Mouse (Mus musculus) liver, embryonic 12.5 days (tissue): Measurements from ENCODE around the gene Rps26. TPM values are rescaled to one million over a fixed set of nuclear protein-coding genes. Genes with fewer than 3 reads are reported as not detected.
A peak's percentile ranks its signal among the peaks of the same experiment; 100 is the strongest.

Experiments used
- ATAC-seq: fragments of 200-750 bp; cut with Nextera tagmentation; 2 replicates; pipeline ENCODE4 v1.8.0; 2017; ENCODE audit warnings: moderate number of reproducible peaks, mild to moderate bottlenecking, moderate library complexity
- H3K27ac ChIP-seq: fragments of 300-500 bp; sonication (generic); 2 replicates; pipeline ENCODE4 v1.5.1; 2016; ENCODE audit warnings: mild to moderate bottlenecking
- H3K27me3 ChIP-seq: fragments of 300-500 bp; sonication (generic); replicated peaks from 2 replicates; pipeline ENCODE4 v1.6.1; 2016; ENCODE audit warnings: mild to moderate bottlenecking, moderate library complexity
- H3K36me3 ChIP-seq: fragments of 300-500 bp; sonication (generic); 2 replicates; pipeline ENCODE4 v1.6.1; 2016; ENCODE audit warnings: mild to moderate bottlenecking, moderate library complexity
- H3K4me1 ChIP-seq: fragments of 300-500 bp; sonication (generic); 2 replicates; pipeline ENCODE4 v1.6.1; 2016
- H3K4me2 ChIP-seq: fragments of 300-500 bp; sonication (generic); 2 replicates; pipeline ENCODE4 v1.6.1; 2016; ENCODE audit warnings: mild to moderate bottlenecking, moderate library complexity
- H3K4me3 ChIP-seq: fragments of 300-500 bp; sonication (generic); 2 replicates; pipeline ENCODE4 v1.5.1; 2016; ENCODE audit warnings: mild to moderate bottlenecking, moderate library complexity
- H3K9ac ChIP-seq: fragments of 300-500 bp; sonication (generic); 2 replicates; pipeline ENCODE4 v1.6.1; 2016; ENCODE audit warnings: mild to moderate bottlenecking, moderate library complexity
- H3K9me3 ChIP-seq: fragments of 300-500 bp; sonication (generic); replicated peaks from 2 replicates; pipeline ENCODE4 v1.6.1; 2016; ENCODE audit warnings: mild to moderate bottlenecking, moderate library complexity
- WGBS: fragments of 180-500 bp; shearing (Covaris S2); methylation state at CpG from one replicate; pipeline ENCODE4 v1.1.7; 2016; ENCODE audit not compliant: insufficient replicate concordance; 5-methylcytosine and 5-hydroxymethylcytosine counted together
- polyA plus RNA-seq: library from polyadenylated mRNA; unstranded; fragments of >200 nt; fragmentation: Nextera tagmentation; extraction: Ambion mirVana; gene quantifications from 2 replicates; pipeline ENCODE4 v1.2.1, GENCODE M21; 2016

Rps26 gene
- polyA plus RNA-seq, 1 experiment from 2014 or later = 561 TPM

GRCm38 (mm10) chr10:128591436-128591835 is 35.1 kb downstream of the Rps26 start:
- Histone ChIP-seq H3K36me3 (no peaks in the 10 kb centered on the region), H3K9me3 (no peaks in the 10 kb centered on the region), H3K27ac (no peak overlapping the region), H3K9ac (no peak overlapping the region), H3K27me3 (peaks cover 70% of the 10 kb centered on the region), H3K4me3 (no peak overlapping the region), H3K4me1 (peaks cover 47% of the 10 kb centered on the region), H3K4me2 (no peak overlapping the region)
- 39% methylated on average over 6 of the region's 6 CpGs for WGBS
- no peak for ATAC-seq

DNA sequence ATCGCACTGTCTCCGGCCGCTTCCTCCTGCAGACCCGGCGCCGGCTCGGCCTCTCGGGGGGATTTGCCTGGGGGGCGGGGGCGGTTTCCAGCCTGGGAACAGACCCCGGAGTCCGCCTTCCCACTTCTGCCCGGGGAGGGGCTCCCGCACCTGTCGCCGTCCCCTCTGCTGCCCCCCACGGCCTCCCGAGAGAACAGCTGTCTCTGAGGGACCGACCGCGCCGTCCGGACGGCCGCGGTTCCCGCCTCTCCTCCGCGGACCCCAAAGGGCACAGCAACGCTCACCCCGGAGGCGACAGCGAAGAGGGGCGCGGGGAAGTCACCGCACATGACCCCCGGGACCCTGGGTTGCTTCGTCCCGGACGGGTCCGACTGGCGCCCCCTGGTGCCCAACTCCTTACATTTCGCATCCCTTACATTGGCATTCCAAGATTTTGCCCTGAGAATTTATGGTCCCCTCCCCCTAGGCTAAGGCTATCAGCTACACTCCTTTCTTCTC is 36.3 kb downstream of the Rps26 start:
- Histone ChIP-seq H3K4me2 (peak overlapping the region; percentile 98), H3K27ac (no peak overlapping the region), H3K4me1 (peaks cover 47% of the 10 kb centered on the region), H3K9me3 (no peaks in the 10 kb centered on the region), H3K36me3 (no peaks in the 10 kb centered on the region), H3K4me3 (peak overlapping the region; percentile 68), H3K9ac (peak overlapping the region; percentile 55), H3K27me3 (peaks cover 77% of the 10 kb centered on the region)
- peak; percentile 16 for ATAC-seq
- under 1% methylated on average over 41 of the region's 43 CpGs for WGBS

- Histone ChIP-seq H3K27ac (no peak within 1 kb of the TSS), H3K9ac (peak within 1 kb of the TSS; percentile 55)
- ATAC-seq = 0 out of 2 replicates have a peak, but pooled peaks have one; percentile 26
Observed at GRCm38 (mm10) chr10:128589464-128590192, 36.9 kb downstream of the Rps26 start, which contains the start of gene Erbb3. TSS of gene Erbb3 (minus strand) at chr10:128589652.

GRCm38 (mm10) chr10:128588775-128589463 is 37.6 kb downstream of the Rps26 start:
- peaks cover 47% of the 10 kb centered on the region for H3K4me1 ChIP-seq
- H3K9me3 ChIP-seq = no peaks in the 10 kb centered on the region
- H3K9ac ChIP-seq = peak overlapping the region; percentile 45
- ATAC-seq = no peak
- H3K4me2 ChIP-seq = peak overlapping the region; percentile 98
- H3K36me3 ChIP-seq = no peaks in the 10 kb centered on the region
- H3K27me3 ChIP-seq = peaks cover 82% of the 10 kb centered on the region
- WGBS = 4% methylated on average over 23 of the region's 23 CpGs
- no peak overlapping the region for H3K27ac ChIP-seq
- H3K4me3 ChIP-seq = peak overlapping the region; percentile 68

More at GRCm38 (mm10) chr10:128589464-128590192, 36.9 kb downstream of the Rps26 start, which contains the start of gene Erbb3:
- peak within 1 kb of the TSS; percentile 98 for H3K4me2 ChIP-seq
- H3K9me3 ChIP-seq = no peaks in the 10 kb centered on the region
- H3K4me1 ChIP-seq = peaks cover 47% of the 10 kb centered on the region
- peaks cover 78% of the 10 kb centered on the region for H3K27me3 ChIP-seq
- H3K4me3 ChIP-seq = peak within 1 kb of the TSS; percentile 68
- WGBS = under 1% methylated on average over 43 of the region's 43 CpGs
- H3K36me3 ChIP-seq = no peaks in the 10 kb centered on the region

- peaks cover 47% of the 10 kb centered on the region for H3K4me1 ChIP-seq
- ATAC-seq = no peak
- no peaks in the 10 kb centered on the region for H3K36me3 ChIP-seq
- no peak overlapping the region for H3K9ac ChIP-seq
- no peak overlapping the region for H3K4me3 ChIP-seq
- 27% methylated on average over 1 of the region's 1 CpGs for WGBS
- no peaks in the 10 kb centered on the region for H3K9me3 ChIP-seq
- peaks cover 84% of the 10 kb centered on the region for H3K27me3 ChIP-seq
- peak overlapping the region; percentile 98 for H3K4me2 ChIP-seq
- H3K27ac ChIP-seq = no peak overlapping the region
Observed at GRCm38 (mm10) chr10:128588136-128588535, 38.4 kb downstream of the Rps26 start.

GRCm38 (mm10) chr10:128587697-128588096 is 38.9 kb downstream of the Rps26 start:
- ATAC-seq = no peak
- Histone ChIP-seq H3K4me1 (peaks cover 44% of the 10 kb centered on the region), H3K4me2 (peak overlapping the region; percentile 98), H3K27me3 (peaks cover 88% of the 10 kb centered on the region), H3K4me3 (no peak overlapping the region), H3K27ac (no peak overlapping the region), H3K36me3 (no peaks in the 10 kb centered on the region), H3K9me3 (no peaks in the 10 kb centered on the region), H3K9ac (no peak overlapping the region)
- WGBS = 43% methylated on average over 8 of the region's 8 CpGs

GRCm38 (mm10) chr10:128587120-128587519 is 39.4 kb downstream of the Rps26 start:
- no peaks in the 10 kb centered on the region for H3K9me3 ChIP-seq
- H3K36me3 ChIP-seq = no peaks in the 10 kb centered on the region
- 47% methylated on average over 4 of the region's 4 CpGs for WGBS
- no peak overlapping the region for H3K4me3 ChIP-seq
- ATAC-seq = no peak
- H3K27me3 ChIP-seq = peaks cover 91% of the 10 kb centered on the region
- no peak overlapping the region for H3K9ac ChIP-seq
- peaks cover 38% of the 10 kb centered on the region for H3K4me1 ChIP-seq
- no peak overlapping the region for H3K4me2 ChIP-seq
- H3K27ac ChIP-seq = no peak overlapping the region

DNA sequence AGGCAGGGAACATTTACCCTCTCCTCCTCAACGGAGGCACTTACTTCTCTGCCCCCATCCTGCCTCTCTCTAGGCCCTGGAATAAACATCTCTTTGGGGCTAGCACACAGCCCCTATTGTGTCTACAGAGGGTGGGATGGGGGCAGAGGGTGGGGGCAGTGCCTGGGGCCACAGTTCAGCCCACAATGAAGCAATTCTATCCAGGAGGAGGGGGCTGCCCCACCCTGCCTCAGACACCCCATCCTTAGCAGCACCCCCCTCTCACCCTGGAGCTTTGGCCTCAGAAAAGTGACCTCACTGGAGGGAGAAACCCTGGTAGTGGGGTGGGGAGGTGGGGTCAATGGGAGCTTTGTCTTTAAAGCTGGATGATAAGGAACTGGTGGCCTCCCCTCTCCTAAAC is 40.0 kb downstream of the Rps26 start:
- Histone ChIP-seq H3K27ac (no peak overlapping the region), H3K4me2 (no peak overlapping the region), H3K9me3 (no peaks in the 10 kb centered on the region), H3K4me1 (peaks cover 32% of the 10 kb centered on the region), H3K9ac (no peak overlapping the region), H3K36me3 (no peaks in the 10 kb centered on the region), H3K27me3 (peaks cover 91% of the 10 kb centered on the region), H3K4me3 (no peak overlapping the region)
- no peak for ATAC-seq
- 15% methylated on average over 1 of the region's 1 CpGs for WGBS

DNA sequence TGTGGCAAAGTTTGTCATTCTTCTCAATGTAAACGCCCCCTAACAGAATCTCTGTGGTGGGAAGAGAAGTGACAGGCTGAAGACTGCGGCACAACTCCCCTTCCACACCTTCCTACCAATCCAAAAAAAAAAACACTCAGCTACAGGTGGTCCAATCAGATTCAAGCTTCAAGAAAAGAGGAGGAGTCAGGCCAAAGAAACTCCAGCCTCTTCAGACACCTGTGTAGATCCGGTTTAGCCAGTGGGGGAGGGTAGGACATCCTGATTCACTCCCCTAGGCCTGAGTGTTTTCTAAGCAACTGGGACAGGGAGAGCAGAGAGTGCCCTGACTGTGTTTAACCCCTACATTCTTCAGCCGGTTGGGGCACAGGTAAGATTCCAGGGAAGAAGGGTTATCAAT is 42.2 kb downstream of the Rps26 start:
- no peaks in the 10 kb centered on the region for H3K36me3 ChIP-seq
- no peak for ATAC-seq
- H3K9me3 ChIP-seq = no peaks in the 10 kb centered on the region
- no peak overlapping the region for H3K27ac ChIP-seq
- no peak overlapping the region for H3K4me2 ChIP-seq
- 14% methylated on average over 4 of the region's 4 CpGs for WGBS
- H3K4me1 ChIP-seq = peaks cover 22% of the 10 kb centered on the region
- no peak overlapping the region for H3K4me3 ChIP-seq
- H3K9ac ChIP-seq = no peak overlapping the region
- H3K27me3 ChIP-seq = peaks cover 80% of the 10 kb centered on the region

DNA sequence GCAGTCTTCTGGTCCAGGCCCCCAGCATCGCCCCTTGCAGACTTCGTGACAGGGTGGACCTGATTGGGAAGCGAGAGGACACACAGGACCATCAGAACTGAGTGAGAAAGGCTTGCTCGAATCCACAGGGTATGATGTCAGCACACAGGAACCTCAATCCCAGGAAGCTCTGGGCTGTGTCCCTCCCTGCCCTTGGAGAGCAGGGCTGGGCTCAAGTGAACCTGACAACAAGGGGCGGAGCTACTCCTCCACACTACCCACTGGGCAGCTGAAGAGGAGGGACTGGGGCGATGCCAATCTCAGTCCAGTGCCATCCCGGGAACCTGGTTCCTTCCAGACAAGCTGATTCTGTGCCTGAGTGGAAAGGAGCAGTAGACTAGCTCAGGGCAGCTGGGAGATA is 42.9 kb downstream of the Rps26 start:
- ATAC-seq = no peak
- WGBS = 31% methylated on average over 7 of the region's 7 CpGs

DNA sequence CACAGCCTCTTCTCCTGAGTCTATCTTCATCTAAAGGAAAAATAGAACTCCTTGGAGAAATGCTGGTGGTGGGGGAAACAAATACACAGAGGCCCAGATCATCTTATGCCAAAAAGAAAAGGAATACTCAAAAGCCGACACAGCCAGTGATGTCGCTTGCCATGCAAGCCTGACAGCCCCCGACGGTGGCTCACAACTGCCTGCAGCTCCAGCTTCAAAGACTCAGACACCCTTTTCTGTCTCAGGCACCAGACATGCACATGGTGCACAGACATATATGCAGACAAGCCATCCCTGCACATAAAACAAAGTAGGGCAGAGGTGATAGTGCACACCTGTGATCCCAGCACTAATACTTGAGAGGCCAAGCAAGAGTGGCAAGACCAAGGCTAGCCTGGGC is 46.8 kb downstream of the Rps26 start:
- Histone ChIP-seq H3K4me2 (no peak overlapping the region), H3K36me3 (no peaks in the 10 kb centered on the region), H3K9me3 (peaks cover 4% of the 10 kb centered on the region; the same call in 1 of the 2 replicates), H3K27ac (no peak overlapping the region), H3K27me3 (peaks cover 36% of the 10 kb centered on the region), H3K4me1 (no peaks in the 10 kb centered on the region), H3K4me3 (no peak overlapping the region), H3K9ac (no peak overlapping the region)
- 67% methylated on average over 4 of the region's 4 CpGs for WGBS
- no peak for ATAC-seq

More for the DNA sequence above, 42.9 kb downstream of the Rps26 start:
- H3K27me3 ChIP-seq = peaks cover 75% of the 10 kb centered on the region
- no peak overlapping the region for H3K9ac ChIP-seq
- H3K4me3 ChIP-seq = no peak overlapping the region
- no peak overlapping the region for H3K27ac ChIP-seq
- peaks cover 15% of the 10 kb centered on the region for H3K4me1 ChIP-seq
- H3K4me2 ChIP-seq = no peak overlapping the region
- no peaks in the 10 kb centered on the region for H3K9me3 ChIP-seq
- H3K36me3 ChIP-seq = no peaks in the 10 kb centered on the region

DNA sequence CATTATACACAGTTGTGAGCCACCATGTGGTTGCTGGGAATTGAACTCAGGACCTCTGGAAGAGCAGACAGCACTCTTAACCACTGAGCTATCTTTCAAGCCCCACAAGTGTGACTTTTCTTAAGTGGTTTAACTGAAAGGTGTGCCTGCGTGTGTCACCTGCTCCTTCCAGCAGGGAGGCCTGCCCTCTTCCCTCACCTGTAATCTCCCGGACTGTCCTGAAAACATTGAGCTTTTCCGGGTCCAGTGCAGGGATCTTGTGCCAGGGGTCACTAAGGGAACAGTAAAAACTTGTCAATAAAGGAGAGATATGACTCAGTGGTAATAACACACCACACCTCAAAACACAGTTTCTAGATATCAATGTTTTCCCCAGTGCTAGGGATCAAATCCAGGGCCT is 47.2 kb downstream of the Rps26 start:
- Histone ChIP-seq H3K36me3 (no peaks in the 10 kb centered on the region), H3K9ac (no peak overlapping the region), H3K27ac (no peak overlapping the region), H3K9me3 (peaks cover 4% of the 10 kb centered on the region; the same call in 1 of the 2 replicates), H3K4me3 (no peak overlapping the region), H3K4me2 (no peak overlapping the region), H3K27me3 (peaks cover 35% of the 10 kb centered on the region), H3K4me1 (no peaks in the 10 kb centered on the region)
- no peak for ATAC-seq
- 65% methylated on average over 3 of the region's 3 CpGs for WGBS
